Mouse (Mus musculus) CH12.LX (cell line): ENCODE measurements at regions not wholly inside any gene's neighbourhood (a gene's known extent, or its start where the extent isn't known, plus 50 kb on each side); places are given as distances from the start of the nearest gene placed in this dataset.

Experiments
- CTCF ChIP-seq, 2 experiments: IDR thresholded peaks in 1 of 2; conservative IDR thresholded peaks in 1 of 2; 2 replicates each; pipeline ENCODE4 v1.5.1; 2011 to 2012; ENCODE audit warnings: low read depth in 2 of 2, low read length in 2 of 2, improper control_type of control experiment in 1 of 2, inconsistent platforms in 1 of 2, mild to moderate bottlenecking in 1 of 2, moderate library complexity in 1 of 2
- MAX ChIP-seq: IDR thresholded peaks from 2 replicates; pipeline ENCODE4 v1.6.1; 2011; ENCODE audit warnings: low read length, improper control_type of control experiment
- POLR2A ChIP-seq: IDR thresholded peaks from 2 replicates; pipeline ENCODE4 v1.6.1; 2011; ENCODE audit warnings: low read depth, mild to moderate bottlenecking, improper control_type of control experiment, low read length
- SIN3A ChIP-seq: IDR thresholded peaks from 2 replicates; pipeline ENCODE4 v1.6.1; 2012; ENCODE audit warnings: low read length, improper control_type of control experiment, inconsistent platforms
- USF1 ChIP-seq: IDR thresholded peaks from 2 replicates; pipeline ENCODE4 v1.6.1; 2014; ENCODE audit warnings: low read depth, mild to moderate bottlenecking, inconsistent platforms, low read length, improper control_type of control experiment
- ZC3H11A ChIP-seq: IDR thresholded peaks from 2 replicates; pipeline ENCODE4 v1.6.1; 2012; ENCODE audit warnings: low read depth, mild to moderate bottlenecking, inconsistent platforms, low read length, improper control_type of control experiment

DNA sequence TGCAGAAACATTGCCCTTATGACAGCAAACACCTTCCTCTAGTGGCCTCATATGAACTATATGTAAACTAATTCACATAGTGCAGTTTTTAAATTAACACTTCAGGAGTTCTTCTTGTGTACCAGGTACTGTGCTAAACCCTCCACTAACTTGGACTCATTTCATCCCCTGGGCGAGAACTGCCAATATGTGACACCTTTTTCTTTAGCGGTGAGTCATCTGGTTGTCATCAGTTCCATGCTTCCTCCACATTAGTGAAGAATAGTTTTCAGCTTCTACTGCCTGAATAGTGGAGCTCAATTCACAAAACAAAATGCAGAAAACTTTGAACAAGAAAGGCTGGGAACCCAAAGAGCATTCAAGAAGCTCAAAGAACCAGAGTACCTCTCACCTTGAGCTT lies 76.9 kb upstream of the Slc24a5 start:
- no peak for TF ChIP-seq CTCF (conservative IDR thresholded peaks at IDR 0.05 in 1 of 2, IDR thresholded peaks at IDR 0.05 in 1 of 2; ENCODE audit: low read depth in 2 of 2, low read length in 2 of 2)
- no peak for TF ChIP-seq POLR2A
- no peak for TF ChIP-seq SIN3A
- no peak for TF ChIP-seq ZC3H11A
- no peak for TF ChIP-seq USF1
- TF ChIP-seq MAX = no peak
